Mouse (Mus musculus): ENCODE data around the gene Epn2.
"Not testable (repeated sequence)": the region's sequence is repeated elsewhere in the genome, so short reads cannot be mapped to it uniquely, and the experiment has no call there.

The Epn2 gene

DNA sequence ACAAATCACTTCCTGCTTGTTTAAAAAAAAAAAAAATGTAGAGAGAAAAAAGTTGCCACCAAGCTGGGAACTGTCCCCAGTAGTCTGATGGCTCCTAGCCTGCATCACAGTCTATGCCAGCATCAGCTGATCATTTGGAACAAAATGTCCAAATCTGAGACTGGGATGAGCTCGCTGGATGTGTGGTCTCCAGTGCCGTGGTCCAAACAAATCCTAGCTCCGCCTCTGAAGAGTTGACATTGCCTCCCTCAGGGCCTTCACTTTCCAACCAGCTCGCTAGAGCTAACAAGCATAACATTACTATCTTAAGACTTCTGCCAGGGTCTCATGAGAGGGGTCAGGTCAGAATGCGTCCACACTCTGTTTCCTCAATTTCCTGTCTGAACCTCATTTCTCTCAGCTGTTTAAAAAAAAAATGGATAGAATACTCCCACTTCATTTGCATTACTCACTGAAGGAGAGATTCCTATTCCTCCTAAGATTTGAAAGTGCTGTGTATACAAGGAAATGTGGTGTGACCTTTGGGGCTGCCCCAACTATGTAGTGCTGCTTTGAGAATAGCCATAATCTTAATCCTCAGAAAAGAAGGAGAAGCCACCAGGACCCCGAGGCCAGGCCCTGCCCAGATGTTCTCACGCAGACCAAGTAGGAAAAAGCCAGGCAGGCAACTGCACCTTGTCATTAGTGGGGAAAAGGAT lies 11.2 kb upstream of the Epn2 start:
- no peak for DNase-seq

DNA sequence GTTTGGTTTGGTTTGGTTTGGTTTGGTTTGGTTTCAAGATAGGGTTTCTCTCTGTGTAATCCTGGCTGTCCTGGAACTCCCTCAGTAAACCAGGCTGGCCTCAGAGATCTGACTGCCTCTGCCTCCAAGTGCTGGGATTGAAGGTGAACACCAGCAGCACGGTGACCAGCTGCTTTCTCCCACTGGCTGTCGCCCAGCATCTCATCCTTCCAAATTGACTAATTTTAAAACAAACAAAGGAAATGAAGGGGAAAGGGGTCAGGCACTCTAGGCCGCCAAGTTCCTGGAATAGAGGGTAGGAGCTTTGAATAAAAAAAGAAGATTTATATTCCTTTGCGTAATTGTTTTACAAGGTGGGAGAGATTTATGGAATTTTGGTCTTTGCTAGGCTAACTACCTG lies 5.9 kb upstream of the Epn2 start:
- DNase-seq: no peak

DNA sequence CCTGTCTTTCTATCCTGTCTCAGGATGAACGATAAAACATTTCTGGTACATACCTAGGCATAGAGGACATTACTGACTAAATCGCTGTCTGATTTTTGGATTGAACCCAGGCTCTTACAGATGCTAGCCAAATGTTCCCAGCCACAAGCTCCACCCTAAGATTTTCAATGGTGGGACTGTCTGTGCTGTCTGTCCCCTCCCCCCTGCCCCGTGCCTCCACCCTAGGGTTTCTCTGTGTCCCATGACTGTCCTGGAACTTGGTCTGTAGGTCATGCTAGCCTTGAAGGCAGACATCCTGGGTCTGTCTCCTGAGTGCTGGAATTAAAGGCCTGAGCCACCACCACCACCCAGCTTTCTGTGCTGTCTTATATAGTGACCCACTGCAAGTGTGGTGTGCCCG lies 5.3 kb upstream of the Epn2 start:
- DNase-seq: no peak

DNA sequence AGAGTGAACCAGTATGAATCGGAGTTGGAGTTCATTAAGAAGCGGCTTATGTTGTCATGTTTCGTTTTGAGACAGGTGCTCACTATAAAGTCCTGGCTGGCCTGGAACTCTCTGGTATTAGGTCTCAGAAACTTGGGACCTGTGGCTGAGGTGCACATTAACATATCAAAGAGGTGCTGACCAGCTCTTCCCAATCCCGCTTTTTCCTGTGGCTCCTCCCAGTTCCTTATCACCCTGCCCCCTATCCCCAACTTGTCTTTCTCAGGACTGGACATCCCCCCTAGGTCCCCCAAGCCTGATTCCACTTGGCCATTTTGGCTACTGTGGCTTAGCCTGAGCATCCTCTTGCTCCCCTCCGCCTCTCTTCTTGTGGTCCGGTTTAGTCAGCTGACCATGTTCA lies 4.6 kb upstream of the Epn2 start:
- no peak for DNase-seq

DNA sequence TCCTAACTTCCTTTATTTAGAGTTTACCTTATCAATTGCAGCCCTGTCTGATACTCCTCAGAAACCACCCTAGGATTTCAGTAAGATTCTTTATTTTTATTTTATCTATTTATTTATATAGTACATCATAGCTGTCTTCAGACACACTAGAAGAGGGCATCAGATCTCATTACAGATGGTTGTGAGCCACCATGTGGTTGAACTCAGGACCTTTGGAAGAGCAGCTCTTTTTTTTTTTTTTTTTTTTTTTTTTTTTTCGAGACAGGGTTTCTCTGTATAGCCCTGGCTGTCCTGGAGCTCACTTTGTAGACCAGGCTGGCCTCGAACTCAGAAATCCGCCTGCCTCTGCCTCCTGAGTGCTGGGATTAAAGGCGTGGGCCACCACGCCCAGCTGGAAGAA lies 3.3 kb upstream of the Epn2 start:
- DNase-seq: not testable (repeated sequence)

DNA sequence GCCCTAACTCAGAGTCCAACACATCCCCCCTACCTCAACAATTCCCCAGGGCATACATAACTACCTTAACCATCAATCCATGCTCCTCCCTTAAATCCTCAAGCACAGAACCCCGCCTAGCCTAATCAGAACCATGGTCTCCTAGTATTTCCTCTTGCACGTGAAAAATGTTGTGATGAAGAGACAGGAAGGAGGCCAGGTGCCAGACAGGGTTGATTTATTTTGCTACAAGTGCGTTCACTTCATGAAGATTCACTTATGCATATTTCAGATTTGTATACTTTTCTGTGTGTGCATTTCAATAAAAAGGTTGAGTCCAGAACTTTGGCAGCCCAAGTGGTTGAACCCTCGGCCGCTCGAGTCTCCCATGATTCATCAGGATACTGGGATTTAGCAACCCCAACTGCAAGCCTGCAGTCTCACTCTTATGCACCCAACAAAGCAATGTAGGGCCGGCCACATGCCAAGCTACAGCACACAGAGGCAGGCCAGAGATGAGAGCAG lies 443 bp upstream of the Epn2 start:
- DNase-seq: no peak

DNA sequence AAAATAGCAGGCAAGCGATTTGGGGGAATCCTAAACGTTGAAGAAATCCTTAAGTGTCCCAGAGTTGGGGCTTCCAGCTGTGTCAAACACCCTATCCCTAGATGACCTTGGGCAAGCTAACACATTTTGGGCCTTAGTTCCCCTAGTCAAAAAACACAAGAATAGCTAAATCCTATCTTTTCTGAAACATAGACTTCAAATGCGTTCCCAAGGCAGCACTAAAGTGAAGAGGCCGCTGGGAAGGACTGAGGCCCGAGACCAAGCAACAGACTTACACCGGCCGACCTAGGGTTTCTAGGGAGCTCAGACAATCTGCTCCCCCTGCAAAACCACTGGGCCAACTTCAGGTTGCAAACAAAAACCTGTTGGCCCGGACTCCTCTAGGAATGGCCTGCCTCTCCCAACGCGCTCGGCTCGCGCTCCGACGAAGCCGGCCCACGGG lies 925 bp downstream of the Epn2 start:
- no peak for DNase-seq

DNA sequence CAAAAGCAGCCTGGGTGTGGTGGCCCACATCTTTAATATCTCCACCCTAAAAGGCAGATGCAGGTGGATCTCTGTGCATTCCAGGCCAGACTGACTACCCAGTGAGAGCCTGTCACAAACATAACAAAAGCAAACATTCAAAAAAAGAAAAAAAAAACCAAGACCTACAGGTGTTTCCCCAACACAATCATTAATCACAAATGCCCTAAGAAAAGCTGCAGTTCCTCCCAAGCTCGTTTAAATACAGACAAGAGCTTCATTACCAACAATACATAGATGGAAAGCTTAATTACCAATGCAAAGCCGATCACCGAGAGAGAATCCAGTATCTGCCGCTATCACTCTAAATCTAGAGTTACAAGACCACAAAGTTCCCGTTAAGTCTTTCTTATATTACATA lies 1.5 kb downstream of the Epn2 start:
- DNase-seq: no peak

DNA sequence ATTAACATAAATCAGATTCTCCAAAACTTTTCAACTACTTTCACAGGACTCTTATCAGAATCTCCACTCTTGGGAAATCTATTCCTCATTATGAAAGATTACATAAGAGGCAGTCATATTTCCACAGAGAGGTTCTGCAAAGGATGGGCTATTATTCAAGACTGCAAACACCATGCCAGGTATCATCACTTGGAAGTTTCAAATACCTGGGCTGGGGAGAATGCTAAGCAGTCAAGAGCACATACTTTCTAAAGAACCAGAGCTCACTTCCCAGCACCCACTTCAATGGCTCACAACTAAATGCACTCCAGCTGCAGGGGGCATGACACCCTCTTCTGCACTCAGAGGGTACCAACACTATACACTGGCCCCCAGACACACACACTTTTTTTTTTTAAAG lies 2.1 kb downstream of the Epn2 start:
- DNase-seq: no peak

DNA sequence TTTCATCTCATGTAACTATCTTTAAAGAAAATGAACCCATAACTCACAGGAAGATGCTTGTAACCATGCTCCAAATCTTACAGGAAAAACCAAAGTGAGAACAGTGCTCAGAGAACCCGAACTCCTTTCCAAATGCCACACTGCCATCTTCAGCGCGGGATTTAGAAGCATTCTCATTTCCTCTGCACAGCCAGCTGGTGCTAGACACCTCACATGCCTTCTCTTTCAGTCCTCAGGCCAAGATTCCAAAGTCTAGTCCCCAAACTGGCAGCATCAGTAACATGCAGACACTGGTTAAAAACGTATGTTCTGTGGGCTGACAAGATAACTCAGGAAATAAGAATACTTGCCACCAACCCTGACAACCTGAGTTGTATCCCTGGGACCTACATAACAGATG lies 6.2 kb downstream of the Epn2 start:
- no peak for DNase-seq

DNA sequence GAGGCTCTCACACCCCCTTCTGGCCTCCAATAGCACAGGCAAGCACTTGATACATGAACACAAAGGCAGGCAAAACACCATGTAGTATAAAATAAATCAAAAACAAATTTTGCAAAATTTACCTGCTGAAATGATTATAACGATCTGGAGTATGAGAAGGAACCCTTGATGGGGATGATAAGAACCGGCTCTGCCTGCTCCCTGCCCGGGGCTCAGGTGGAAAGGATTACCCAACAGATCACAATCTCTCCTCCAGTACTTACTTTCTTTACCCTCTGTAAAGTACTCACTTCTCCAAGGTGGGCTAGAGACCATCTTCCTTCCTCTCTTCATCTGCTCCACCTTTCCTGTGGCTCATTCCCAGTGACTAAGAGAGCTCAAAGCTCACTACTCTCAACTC lies 8.3 kb downstream of the Epn2 start:
- DNase-seq: no peak

DNA sequence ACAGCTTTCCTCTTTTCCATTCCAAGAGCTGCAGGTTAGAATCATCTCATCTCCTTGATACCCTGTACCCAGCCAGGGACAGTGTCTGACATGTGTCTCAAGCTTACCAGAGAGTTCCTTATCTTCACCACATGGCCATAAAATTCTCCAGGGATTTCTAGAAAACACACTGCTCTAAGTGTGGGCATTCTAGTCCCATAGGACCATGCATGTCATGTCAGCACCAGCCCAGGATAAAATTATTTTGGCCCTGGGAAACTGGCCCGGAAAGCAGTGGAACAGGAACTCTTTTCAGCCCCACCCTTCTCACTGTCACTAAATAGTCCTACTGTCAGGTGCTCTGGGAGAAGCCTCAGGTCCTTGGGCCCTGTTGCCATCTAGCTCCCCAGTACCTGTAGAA lies 9.8 kb downstream of the Epn2 start:
- no peak for DNase-seq

DNA sequence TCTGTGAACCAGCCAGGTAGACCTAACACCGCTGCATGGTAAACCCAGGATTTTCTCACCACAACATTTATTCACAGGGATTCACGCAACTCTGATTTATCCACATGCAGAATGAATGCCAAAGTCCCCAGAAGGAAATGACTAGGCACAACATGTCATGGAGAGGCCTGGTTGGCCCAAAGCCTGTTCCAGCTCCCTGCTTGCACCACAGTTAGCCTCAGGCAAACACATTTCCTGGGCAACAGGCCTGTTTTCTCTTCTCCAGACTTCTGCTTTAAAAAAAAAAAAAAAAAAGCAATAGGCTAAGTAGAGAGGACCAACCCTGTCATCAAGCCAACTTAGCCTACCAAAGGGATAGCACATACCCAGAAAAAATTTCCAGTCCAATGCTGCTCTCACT lies 14.9 kb downstream of the Epn2 start:
- peak; percentile 77 for DNase-seq

DNA sequence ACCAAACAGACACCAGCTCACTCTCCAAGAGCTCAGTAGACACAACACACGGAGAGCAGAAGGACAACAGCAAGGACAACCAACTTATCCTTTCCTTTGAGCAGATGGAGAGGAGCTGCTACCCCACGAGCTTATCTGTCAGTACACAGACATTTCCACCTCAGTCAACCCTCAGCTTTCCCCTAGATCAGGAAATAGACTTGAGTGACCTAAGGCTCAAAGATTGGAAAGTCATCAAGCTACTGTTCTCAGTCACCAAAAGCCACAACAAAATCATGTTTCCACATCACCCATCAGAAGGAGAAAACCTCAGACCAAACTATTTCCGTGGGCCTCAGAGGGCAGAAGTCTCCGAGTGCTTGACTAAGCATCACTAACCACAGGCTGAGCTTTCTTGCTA lies 15.5 kb downstream of the Epn2 start:
- DNase-seq: no peak

DNA sequence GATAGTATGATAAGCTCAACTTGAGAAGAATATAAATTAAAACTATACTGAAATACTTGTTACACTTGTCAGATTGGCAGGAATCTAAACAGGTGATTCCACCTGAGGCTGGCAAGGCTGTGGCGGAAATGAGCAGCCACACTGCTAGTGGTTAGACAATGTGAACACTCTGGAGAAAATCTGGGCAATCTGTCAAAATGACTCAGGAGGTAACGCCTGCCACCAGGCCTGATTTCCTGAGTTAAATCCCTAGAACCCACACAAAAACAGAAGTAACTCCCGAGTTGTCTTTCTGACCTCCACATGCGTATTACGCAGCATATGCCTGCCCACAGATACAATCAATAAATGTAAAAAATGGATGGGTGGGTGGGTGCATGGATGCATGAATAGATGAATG lies 17.1 kb downstream of the Epn2 start:
- DNase-seq: peak; percentile 45

DNA sequence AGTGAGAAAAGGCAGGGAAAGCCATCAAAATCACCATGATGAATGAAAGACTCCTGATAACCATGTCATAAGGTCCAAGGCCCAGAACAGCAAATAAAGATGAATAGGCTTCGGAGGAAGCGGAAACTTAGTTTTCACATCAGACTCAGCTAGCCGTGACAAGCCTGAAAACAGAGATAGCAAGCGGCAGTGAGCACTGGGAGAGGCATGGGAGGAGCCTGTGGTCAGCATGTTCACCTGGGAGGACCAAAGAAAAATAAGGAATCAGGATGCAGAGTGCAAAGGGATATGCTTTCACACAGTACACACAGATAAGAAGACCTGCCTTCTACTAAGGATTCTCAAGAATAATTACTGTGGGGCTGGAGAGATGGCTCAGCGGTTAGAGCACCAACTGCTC lies 19.9 kb downstream of the Epn2 start:
- DNase-seq: no peak

DNA sequence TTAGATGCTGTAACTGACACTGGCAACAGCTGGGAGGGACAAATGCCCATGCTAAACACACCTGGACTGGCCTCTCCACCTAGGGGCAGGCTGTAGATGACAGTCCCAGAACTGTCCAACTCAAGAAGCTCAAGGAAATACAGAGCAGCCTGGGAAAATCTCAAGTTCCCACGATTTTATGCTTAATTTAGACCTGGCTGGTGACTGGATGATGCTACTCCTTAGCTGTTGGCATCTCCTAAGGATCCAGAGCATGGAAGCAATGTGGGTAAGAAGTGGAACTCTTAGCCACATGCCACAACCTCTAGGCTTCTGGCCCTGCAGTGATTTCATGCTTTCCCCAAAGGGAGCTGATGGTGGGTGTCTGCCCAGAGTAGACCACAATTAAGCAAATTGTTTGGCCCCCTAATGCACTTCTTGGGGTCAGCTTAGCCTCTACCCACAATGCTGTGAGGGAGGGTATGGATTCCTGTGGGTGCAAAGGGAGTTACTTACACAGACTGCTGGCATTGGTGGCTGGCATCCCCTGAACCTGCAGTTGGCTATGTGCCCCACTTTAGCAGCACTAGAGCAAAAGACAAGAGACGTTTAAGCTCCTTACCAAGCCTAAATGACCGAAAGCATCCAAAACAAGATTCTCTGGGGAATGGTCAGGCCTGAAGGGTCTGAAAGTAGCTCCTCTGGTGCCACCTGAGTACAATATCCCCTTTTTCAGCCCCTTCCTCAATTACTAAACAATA lies 26.3 kb downstream of the Epn2 start:
- peak; percentile 55 for DNase-seq

DNA sequence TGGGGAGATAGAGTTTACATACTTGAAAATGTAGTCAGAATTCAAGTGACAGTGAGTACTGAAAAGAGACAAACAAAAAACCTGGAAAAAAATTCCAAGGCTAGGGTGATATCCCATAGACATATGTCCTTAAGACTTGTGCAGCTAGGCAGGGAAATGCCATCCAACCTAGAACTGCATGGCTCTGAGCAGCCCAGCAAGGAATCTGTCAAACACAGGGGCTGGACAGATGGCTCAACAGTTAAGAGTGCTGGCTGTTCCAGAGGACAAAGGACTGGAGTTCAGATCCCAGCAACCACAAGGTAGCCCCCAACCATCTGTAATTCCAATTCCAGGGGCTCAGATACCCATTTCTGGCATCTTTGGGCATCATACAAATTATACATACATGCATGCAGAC lies 28.9 kb downstream of the Epn2 start:
- DNase-seq: no peak

DNA sequence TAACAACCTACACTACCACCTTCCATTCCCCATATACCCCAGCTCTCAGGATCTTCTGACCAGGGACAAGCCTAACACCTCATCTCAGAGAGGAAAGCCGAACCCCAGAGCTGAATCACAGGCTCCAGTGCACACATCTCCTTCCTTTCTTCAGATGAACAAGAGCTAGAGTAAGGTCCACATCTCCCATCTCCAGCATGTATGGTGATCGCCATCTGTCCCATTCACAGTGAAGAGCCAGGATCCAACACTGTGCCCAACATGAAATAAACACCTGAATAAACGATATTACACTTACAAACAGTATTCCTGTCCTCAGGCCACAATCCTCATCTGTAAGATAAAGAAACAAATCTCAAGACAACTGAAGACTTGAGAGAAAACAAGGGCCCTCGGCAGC lies 31.8 kb downstream of the Epn2 start:
- DNase-seq: no peak

DNA sequence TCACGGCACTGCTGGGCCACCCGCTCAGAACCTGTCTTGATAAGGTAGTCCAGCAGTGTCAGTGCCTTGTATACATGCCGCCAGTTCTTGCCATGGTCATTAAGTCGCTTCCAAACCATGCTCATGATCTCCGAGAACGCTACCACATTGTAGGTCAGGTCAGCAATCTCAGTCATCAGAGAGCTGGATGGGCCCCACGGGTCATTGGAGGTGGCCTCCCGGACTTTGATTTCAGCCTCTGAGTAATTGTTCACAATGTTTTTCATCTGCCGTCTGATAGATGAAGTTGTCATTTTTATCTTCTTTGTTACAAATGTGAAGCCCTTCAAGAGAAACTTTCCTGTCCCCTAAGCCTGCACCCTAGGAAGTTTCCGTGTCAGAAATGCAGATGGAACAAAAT lies 33.0 kb downstream of the Epn2 start:
- DNase-seq: no peak

DNA sequence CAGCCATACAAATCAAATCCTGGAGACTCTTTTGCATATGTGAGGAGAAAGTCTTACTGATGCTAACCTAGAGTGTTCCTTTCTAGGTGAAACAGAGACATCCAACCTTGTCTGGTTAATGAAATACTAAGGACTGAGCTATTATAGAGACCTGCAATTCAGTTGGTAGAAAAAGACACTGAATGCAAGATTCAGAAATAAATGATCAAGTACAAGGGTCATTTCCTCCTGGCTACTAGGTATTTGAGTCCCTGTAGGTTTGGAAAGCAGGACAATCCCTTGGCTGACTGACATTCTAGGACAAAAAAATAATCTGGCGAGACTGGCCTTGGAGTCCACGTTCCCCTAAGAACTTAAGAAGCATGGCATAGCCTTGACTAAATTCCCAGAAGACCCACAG lies 33.9 kb downstream of the Epn2 start:
- no peak for DNase-seq

DNA sequence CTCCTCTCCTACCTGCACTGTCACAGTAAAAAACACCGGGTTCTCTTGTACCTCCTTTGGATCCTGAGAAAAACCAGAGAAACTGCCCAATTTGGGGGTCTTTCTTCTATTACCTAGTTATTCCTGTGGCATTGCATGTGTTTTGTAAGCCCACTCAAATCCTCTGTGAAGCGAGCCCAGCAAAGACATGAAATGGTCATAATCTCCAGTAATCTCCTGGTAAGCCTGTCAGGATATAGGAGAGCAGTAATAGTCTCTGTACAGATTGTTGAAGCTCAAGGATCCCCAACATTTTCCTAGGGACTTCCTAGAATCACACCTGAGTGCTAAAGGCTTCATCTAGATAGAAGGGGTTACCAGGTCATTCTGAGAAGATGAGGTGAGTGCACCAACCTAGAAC lies 38.4 kb downstream of the Epn2 start:
- no peak for DNase-seq

DNA sequence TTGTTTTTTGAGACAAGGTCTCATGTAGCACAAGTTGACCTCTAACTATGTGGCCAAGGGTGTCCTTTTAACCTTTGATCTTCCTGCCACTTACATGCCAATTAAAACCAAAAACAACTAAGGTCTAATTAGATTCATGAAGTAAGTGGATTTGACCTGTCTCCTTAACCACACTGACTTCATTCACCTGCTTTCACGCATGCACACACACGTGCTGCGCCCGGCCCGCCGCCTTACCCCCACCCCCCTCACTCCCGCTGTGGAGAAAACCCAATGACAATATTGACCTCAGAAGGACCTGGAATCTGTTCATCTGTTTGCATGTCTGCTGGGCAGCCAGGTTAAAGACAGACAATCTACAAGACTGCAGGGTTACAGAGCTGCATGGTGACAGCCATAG lies 38.8 kb downstream of the Epn2 start:
- DNase-seq: no peak

DNA sequence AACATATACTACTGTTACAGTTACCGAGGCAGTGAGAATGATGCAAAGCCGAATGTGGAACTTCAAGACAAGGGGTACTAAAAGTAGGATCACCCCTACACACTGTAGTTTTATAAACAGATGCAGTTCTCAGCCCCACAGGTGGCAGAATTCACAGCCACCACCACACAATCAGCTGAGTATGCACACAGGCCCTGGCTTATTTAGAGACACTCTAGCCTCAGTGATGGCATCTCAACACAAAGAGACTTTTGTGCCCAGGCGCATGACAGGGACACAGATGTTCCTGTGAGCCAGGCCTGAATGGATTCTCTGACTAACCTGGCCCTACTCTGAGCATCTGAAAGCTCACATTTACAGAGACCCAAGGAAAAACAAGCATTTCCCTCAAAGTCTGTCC lies 42.1 kb downstream of the Epn2 start:
- no peak for DNase-seq

DNA sequence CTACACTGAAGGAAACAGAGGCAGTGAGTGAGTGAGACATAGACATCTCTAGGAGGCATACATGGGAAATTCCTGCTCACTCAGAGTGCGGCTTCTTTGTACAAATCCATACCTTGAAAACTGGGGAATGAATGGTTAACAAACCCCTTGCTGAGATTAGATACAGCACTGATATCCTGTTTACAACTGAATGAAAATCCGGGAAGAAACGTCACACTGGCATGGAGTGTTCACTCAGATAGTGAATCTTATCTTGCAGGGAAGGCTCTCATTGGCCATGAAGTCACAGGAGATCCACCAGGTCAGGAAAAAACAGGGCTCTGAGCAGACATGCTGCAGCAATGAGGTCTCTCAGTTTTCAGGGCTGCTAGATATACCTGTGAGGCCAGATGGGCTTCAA lies 42.5 kb downstream of the Epn2 start:
- DNase-seq: no peak

All from cerebellum, adult 11 months (tissue).